Mouse (Mus musculus): ENCODE data around the gene Fam114a1. TPM values are rescaled to one million over a fixed set of nuclear protein-coding genes. Genes with fewer than 3 reads are reported as not detected.
A peak's percentile ranks its signal among the peaks of the same experiment; 100 is the strongest.

Gene Fam114a1
- polyA plus RNA-seq, 1 experiment from 2014 or later: 21.1 TPM

DNA sequence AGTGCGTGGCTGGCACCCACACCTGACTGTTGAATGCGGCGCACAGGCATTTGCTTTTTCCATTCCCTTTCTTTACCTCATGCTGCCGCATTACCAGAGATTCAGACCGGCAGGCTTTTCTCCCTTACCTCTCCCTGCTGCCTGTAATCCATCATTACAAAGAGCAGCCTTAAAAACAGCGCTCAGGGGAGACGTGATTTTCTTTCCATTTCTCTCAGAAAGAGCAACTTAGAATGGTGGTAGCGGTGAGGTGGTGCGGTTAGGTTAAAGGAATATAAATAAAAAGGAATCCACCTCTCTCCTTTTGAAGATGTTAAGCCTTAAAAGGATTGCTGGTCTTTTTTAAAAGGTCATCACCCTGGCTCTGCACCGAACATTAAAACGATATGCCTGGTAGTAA lies 100.0 kb downstream of the Fam114a1 start:
- no peak for ATAC-seq (ENCODE audit: low FRiP score, low read depth)
- Histone ChIP-seq H3K9me3 (no peaks in the 10 kb centered on the region), H3K27me3 (no peaks in the 10 kb centered on the region), H3K36me3 (no peaks in the 10 kb centered on the region), H3K4me1 (no peaks in the 10 kb centered on the region), H3K4me3 (no peak overlapping the region), H3K4me2 (replicated peaks) (no peak overlapping the region), H3K27ac (replicated peaks) (no peak overlapping the region), H3K9ac (replicated peaks) (no peak overlapping the region)
- WGBS: 60% methylated on average over 11 of the region's 11 CpGs

DNA sequence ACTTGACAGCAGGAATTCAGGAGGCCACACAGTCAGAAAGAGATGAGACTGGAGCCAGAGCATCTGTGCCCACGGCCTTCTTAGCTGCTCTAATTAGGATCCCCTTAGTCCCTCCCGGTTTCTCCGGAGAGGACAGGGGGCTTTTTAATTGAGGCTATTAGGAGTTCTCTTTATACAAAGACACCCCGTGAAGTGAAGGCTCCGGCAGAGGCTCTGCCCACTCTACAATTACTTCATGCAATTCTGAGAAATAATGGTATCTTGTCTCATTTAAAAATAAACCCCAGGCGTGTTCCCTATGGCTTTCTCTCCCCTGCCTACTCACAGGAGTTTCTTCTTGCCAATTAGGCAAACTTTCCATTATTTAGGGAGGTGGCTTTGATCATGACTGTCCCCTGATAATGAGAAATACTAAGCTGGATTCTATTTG lies 101.8 kb downstream of the Fam114a1 start:
- H3K9me3 ChIP-seq: no peaks in the 10 kb centered on the region
- H3K4me3 ChIP-seq: no peak overlapping the region
- peak overlapping the region; percentile 57 for H3K27ac ChIP-seq (replicated peaks)
- WGBS: 22% methylated on average over 6 of the region's 6 CpGs
- H3K27me3 ChIP-seq: no peaks in the 10 kb centered on the region
- no peaks in the 10 kb centered on the region for H3K4me1 ChIP-seq
- H3K9ac ChIP-seq (replicated peaks): no peak overlapping the region
- ATAC-seq (ENCODE audit: low FRiP score, low read depth): peak; percentile 90
- H3K4me2 ChIP-seq (replicated peaks): no peak overlapping the region
- no peaks in the 10 kb centered on the region for H3K36me3 ChIP-seq

DNA sequence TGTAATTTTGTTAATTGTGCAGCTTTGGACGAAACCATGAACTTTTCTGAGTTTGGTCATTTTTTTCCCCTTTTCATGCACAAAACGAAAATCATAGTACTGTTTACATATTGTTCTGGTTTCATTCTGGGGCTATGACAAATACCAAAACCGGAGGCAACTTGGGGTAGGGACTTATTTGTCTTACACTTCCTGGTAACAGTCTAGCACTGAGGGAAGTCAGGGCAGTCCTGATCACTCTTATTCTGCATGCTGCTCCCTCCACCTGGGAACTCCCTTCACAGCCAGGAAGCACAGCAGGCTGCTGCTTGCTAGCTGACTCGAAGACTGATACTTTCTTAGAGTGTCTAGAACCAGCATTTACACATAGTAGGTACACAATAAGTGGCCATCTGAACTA lies 103.4 kb downstream of the Fam114a1 start:
- H3K9ac ChIP-seq (replicated peaks): no peak overlapping the region
- H3K27me3 ChIP-seq: no peaks in the 10 kb centered on the region
- 75% methylated on average over 4 of the region's 4 CpGs for WGBS
- no peak overlapping the region for H3K27ac ChIP-seq (replicated peaks)
- H3K4me1 ChIP-seq: no peaks in the 10 kb centered on the region
- no peaks in the 10 kb centered on the region for H3K36me3 ChIP-seq
- ATAC-seq (ENCODE audit: low FRiP score, low read depth): no peak
- H3K4me3 ChIP-seq: no peak overlapping the region
- H3K4me2 ChIP-seq (replicated peaks): no peak overlapping the region
- no peaks in the 10 kb centered on the region for H3K9me3 ChIP-seq

DNA sequence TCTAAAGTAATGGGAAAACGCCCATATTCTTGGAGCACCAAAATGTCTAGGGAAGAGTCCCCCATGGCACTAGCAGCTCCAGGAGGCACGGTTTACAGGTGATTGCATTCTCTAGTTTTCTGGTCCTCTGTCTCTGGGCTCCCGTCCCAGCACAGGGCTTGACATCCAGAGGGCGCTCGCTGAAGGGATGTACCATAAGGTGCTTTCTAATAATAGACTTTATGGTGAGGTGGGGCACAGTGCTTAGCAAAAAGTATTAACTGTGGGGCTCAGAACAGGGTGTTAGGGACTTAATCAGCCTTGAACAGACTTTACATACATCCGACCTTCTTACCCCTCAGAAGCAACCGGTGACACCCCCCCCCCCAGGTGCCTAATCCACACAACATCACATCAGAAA lies 104.8 kb downstream of the Fam114a1 start:
- ATAC-seq (ENCODE audit: low FRiP score, low read depth): no peak
- no peak overlapping the region for H3K9ac ChIP-seq (replicated peaks)
- no peak overlapping the region for H3K4me3 ChIP-seq
- H3K4me2 ChIP-seq (replicated peaks): no peak overlapping the region
- H3K27me3 ChIP-seq: no peaks in the 10 kb centered on the region
- no peaks in the 10 kb centered on the region for H3K9me3 ChIP-seq
- no peaks in the 10 kb centered on the region for H3K4me1 ChIP-seq
- no peak overlapping the region for H3K27ac ChIP-seq (replicated peaks)
- WGBS: 61% methylated on average over 7 of the region's 7 CpGs
- no peaks in the 10 kb centered on the region for H3K36me3 ChIP-seq

DNA sequence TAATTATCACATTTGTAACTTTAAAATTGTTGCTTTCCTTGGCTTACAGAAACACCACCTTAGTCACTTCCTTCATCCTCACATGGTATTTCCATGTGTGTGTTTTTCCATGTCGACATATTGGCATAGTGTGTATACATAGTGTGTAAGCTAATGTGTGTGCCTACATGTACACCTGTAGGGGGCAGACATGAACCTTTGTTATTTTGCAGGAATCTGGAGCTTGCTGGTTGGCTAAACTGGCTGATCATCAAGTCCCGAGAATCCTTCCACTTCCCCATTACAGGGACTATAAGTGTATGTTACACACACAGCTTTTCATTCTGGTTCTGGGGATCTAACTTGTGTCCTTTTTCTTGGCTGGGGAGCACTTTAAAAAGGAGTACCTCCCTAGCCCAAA lies 106.2 kb downstream of the Fam114a1 start:
- Histone ChIP-seq H3K4me3 (no peak overlapping the region), H3K27ac (replicated peaks) (no peak overlapping the region), H3K27me3 (no peaks in the 10 kb centered on the region), H3K9me3 (no peaks in the 10 kb centered on the region), H3K9ac (replicated peaks) (no peak overlapping the region), H3K4me1 (no peaks in the 10 kb centered on the region), H3K4me2 (replicated peaks) (no peak overlapping the region), H3K36me3 (no peaks in the 10 kb centered on the region)
- no peak for ATAC-seq (ENCODE audit: low FRiP score, low read depth)
- 77% methylated on average over 2 of the region's 2 CpGs for WGBS

DNA sequence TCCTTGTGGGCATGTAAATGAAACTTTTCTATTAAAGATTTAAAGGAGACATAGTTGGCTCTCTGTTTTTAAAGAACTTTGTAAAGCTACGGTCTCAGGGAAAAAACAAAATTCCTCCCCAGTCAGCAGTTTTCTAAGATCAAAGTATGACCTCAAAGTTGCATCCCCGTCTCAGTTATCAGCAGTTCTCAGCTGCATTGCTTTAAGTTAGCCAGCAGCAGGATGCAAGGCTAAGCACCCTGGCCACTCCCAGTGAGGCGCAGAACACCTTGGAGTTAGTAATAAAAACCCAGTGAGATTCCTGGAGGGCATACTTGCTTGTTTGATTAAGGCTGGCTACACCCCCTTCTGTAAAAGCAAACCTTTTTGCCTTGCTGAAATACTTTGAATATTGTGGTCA lies 106.9 kb downstream of the Fam114a1 start:
- Histone ChIP-seq H3K27me3 (no peaks in the 10 kb centered on the region), H3K36me3 (no peaks in the 10 kb centered on the region), H3K27ac (replicated peaks) (no peak overlapping the region), H3K4me3 (no peak overlapping the region), H3K9ac (replicated peaks) (no peak overlapping the region), H3K9me3 (no peaks in the 10 kb centered on the region), H3K4me2 (replicated peaks) (no peak overlapping the region), H3K4me1 (no peaks in the 10 kb centered on the region)
- 59% methylated on average over 3 of the region's 3 CpGs for WGBS
- ATAC-seq (ENCODE audit: low FRiP score, low read depth): no peak

DNA sequence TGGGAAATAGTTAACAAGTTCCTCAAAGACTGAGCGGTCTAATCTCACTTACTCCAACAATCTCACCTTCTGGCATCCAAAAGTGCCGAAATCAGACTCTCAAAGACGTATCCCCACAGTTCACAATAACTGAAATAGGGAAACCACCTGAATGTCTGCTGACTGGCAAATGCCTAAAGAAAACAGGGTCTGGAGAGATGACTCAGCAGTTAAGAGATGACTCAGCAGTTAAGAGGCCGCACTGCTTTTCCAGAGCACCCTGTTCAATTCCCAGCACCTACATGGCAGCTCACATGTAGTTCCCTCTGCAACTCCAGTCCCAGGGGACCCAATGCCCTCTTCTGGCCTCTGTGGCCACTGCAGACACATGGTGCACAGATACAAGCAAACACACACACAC lies 108.2 kb downstream of the Fam114a1 start:
- 91% methylated on average over 4 of the region's 4 CpGs for WGBS
- H3K36me3 ChIP-seq: no peaks in the 10 kb centered on the region
- no peak overlapping the region for H3K9ac ChIP-seq (replicated peaks)
- ATAC-seq (ENCODE audit: low FRiP score, low read depth): no peak
- H3K27ac ChIP-seq (replicated peaks): no peak overlapping the region
- no peaks in the 10 kb centered on the region for H3K9me3 ChIP-seq
- no peak overlapping the region for H3K4me3 ChIP-seq
- H3K27me3 ChIP-seq: no peaks in the 10 kb centered on the region
- H3K4me1 ChIP-seq: no peaks in the 10 kb centered on the region
- H3K4me2 ChIP-seq (replicated peaks): no peak overlapping the region

DNA sequence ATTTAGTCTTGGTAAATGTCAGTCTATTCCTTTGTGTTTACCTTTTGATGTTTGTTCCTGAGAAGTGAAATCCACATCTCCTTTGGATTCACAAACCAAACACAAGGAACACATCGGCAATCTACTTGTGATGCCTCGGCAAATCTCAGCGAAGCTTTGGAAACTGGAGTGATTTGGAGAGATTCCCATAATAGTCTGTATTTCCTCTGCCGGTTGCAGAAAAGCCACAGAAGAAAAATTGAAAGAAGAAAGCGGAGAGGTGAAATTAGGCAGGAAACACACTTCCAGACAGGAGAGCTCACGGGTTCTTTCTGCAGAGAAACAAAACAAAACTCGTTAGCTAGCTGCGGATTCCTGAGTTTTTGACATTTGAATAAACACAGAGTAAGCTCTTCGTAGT lies 110.0 kb downstream of the Fam114a1 start:
- H3K27ac ChIP-seq (replicated peaks): no peak overlapping the region
- H3K4me1 ChIP-seq: no peaks in the 10 kb centered on the region
- ATAC-seq (ENCODE audit: low FRiP score, low read depth): no peak
- H3K27me3 ChIP-seq: no peaks in the 10 kb centered on the region
- no peaks in the 10 kb centered on the region for H3K36me3 ChIP-seq
- WGBS: 79% methylated on average over 9 of the region's 9 CpGs
- H3K9me3 ChIP-seq: no peaks in the 10 kb centered on the region
- H3K9ac ChIP-seq (replicated peaks): no peak overlapping the region
- H3K4me3 ChIP-seq: no peak overlapping the region
- no peak overlapping the region for H3K4me2 ChIP-seq (replicated peaks)

DNA sequence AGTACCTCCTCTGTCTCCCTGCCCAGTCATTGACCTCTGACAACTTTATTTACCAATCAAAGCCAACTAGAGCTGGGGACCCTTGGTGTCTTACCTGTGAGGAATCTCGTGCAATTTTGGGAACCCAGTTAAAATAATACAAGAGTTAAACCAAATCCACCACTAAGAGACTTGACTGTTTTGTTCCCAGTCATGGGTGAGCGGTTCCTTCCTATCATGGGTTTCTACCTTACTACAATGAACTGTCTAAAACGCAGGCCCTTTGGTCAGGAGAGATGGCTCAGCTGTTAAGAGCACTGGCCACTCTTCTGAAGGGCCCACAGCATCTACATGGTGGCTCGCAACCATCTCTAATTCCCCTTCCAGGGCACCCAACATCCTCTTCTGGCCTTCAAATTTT lies 112.0 kb downstream of the Fam114a1 start:
- Histone ChIP-seq H3K27ac (replicated peaks) (no peak overlapping the region), H3K36me3 (no peaks in the 10 kb centered on the region), H3K4me2 (replicated peaks) (no peak overlapping the region), H3K4me3 (no peak overlapping the region), H3K9ac (replicated peaks) (no peak overlapping the region), H3K4me1 (no peaks in the 10 kb centered on the region), H3K9me3 (no peaks in the 10 kb centered on the region), H3K27me3 (no peaks in the 10 kb centered on the region)
- no peak for ATAC-seq (ENCODE audit: low FRiP score, low read depth)
- 77% methylated on average over 4 of the region's 4 CpGs for WGBS

DNA sequence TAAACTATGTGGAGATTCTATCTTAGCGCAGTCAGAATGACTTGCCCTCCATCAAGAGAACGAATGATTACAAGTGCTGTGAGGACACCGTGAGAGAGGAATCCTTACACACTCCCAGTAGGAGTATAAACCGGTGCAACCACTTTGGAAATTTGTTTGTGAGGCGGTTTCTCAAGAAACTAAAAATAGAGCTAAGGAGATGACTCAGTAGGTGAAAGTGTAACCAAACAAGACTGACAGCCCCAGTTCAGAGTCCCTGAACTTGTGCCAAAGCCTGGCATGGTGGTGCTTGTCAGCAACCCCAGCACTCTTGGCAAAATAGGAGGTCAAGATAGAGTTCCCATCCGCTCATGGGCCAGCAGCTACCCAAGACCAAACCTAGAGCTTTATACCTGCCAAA lies 116.7 kb downstream of the Fam114a1 start:
- no peaks in the 10 kb centered on the region for H3K27me3 ChIP-seq
- 89% methylated on average over 6 of the region's 6 CpGs for WGBS
- no peak overlapping the region for H3K9ac ChIP-seq (replicated peaks)
- no peak overlapping the region for H3K27ac ChIP-seq (replicated peaks)
- no peak overlapping the region for H3K4me3 ChIP-seq
- H3K4me1 ChIP-seq: no peaks in the 10 kb centered on the region
- no peaks in the 10 kb centered on the region for H3K36me3 ChIP-seq
- no peak overlapping the region for H3K4me2 ChIP-seq (replicated peaks)
- H3K9me3 ChIP-seq: no peaks in the 10 kb centered on the region
- ATAC-seq (ENCODE audit: low FRiP score, low read depth): no peak

DNA sequence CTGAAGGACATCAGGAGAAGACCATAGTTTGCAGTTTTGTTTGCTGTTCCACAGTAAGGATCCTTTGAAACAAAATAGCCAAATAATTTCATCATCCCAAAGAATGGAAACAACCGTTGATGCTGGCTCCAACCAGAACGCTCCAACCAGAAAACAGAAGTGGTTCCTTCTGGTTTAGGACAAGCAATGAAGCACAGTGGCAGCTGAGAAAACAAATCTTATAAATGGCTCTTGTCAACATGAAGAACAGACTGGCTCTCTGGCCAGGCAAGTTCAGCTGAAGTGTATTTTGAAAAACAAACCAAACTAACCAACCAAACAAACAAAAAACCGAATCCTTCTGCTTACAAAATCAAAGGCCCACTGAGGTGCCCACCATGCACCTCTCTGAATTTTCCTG lies 119.8 kb downstream of the Fam114a1 start:
- ATAC-seq (ENCODE audit: low FRiP score, low read depth): no peak
- Histone ChIP-seq H3K36me3 (no peaks in the 10 kb centered on the region), H3K9ac (replicated peaks) (no peak overlapping the region), H3K4me1 (no peaks in the 10 kb centered on the region), H3K9me3 (no peaks in the 10 kb centered on the region), H3K4me3 (no peak overlapping the region), H3K4me2 (replicated peaks) (no peak overlapping the region), H3K27ac (replicated peaks) (no peak overlapping the region), H3K27me3 (no peaks in the 10 kb centered on the region)
- 82% methylated on average over 3 of the region's 3 CpGs for WGBS

DNA sequence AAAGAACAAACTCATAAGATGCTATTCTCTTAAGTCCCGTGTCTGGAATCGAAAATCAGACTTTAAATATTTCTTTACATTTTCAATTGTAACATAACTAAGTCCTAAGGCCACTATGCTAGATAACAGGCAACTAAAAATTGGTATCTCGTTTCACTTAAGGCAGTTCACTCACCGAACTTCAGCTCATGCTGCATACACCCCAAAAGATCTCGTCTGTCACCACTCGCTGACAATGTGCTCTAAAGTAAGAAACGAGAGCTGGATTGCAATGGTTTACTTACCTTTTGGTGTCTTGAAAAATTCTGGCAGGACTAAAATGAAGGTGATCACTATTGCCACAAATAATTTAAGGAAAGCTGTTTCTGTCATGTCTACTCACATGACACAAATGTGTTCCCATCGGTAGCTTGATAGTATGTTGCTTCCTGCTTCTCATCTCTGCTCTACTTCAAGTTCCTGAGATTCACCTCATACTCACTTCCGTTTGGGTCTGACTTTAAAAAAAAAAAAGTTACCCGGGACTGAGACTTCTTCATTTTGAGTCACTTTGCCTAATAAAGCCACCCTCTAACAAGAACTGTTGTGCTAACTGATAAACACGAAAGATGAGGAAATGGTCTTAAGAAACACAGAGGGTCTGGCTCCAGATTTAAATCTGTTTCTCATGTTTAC lies 121.5 kb downstream of the Fam114a1 start:
- Histone ChIP-seq H3K9me3 (no peaks in the 10 kb centered on the region), H3K27me3 (no peaks in the 10 kb centered on the region), H3K9ac (replicated peaks) (no peak overlapping the region), H3K4me3 (no peak overlapping the region), H3K27ac (replicated peaks) (no peak overlapping the region), H3K36me3 (no peaks in the 10 kb centered on the region), H3K4me2 (replicated peaks) (no peak overlapping the region), H3K4me1 (no peaks in the 10 kb centered on the region)
- ATAC-seq (ENCODE audit: low FRiP score, low read depth): no peak
- WGBS: 81% methylated on average over 11 of the region's 11 CpGs
